ENCODE assay signal across 15 mouse cellular contexts in the genomic region with DNA sequence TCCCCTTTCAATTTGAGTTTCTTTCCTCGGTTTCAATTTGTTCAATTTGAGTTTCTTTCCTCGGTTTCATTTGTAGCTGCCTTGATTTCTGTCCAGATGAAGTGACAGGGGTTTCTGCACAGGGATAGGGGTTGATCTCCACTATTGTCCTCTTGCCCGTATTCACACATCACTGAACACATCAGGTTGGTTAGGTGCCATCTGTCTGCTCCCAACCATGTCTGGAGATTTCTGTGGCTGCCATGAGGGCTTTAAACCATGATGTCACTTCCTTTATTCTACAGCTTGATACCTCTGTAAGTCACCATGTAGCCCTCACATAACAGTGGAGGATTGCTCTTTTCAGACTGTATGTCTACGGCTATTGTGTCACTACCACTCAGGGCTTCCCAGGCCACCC. TPM values are rescaled to one million over a fixed set of nuclear protein-coding genes. Genes with fewer than 3 reads are reported as not detected.
DNase-seq lines count a peak whose midpoint lies in the region; ATAC-seq and TF ChIP-seq lines count a peak whose summit lies in the region.
"Had no signal": no experiment of that assay in that cellular context is flagged by ENCODE, and none has a peak within 500 bp of the region (broad histone marks: within the 10 kb centered on the region; RNA-seq: fewer than 3 reads in every experiment).

No protein-coding gene starts in this region.

- TF ChIP-seq EP300 in heart, adult 2 months (IDR thresholded peaks at IDR 0.05; ENCODE audit: insufficient read depth, low read depth, low read length), result no peak

- TF ChIP-seq POLR2A in heart, adult 2 months (IDR thresholded peaks at IDR 0.05; ENCODE audit: insufficient read depth, low read depth, low read length), result no peak

- H3K9me3 ChIP-seq in lung, embryonic 14.5 days (ENCODE audit: low read depth, low read length), result no peaks in the 10 kb centered on the region
- H3K9me3 ChIP-seq in forebrain, embryonic 14.5 days (replicated peaks; ENCODE audit: control insufficient read depth, low read length), result no peaks in the 10 kb centered on the region
- no peaks in the 10 kb centered on the region for H3K9me3 ChIP-seq in hindbrain, embryonic 15.5 days
- H3K9me3 ChIP-seq: G1E; liver, embryonic 15.5 days had no signal

- DNase-seq in heart, adult 2 months, result no peak
- no peak for DNase-seq in heart, postnatal 25 days (ENCODE audit: low spot score)
- no peak for DNase-seq in lung, embryonic 14.5 days
- no peak for DNase-seq in lung, postnatal 4 days
- peak; percentile 28 for DNase-seq in forebrain, embryonic 14.5 days (ENCODE audit: low spot score)
- no peak for DNase-seq in kidney, postnatal 14 days
- no peak for DNase-seq in layer of hippocampus, postnatal 14 days (ENCODE audit: low spot score in 2 of 2)
- DNase-seq: cerebellum, adult 11-12 months; gastrocnemius, postnatal 36 days; kidney, adult 9 months; lung, postnatal 14 days; thymus, postnatal 25 days had no signal

- peaks cover 9% of the 10 kb centered on the region for H3K36me3 ChIP-seq in heart, adult 2 months (ENCODE audit: control insufficient read depth, insufficient read depth, low read length)
- H3K36me3 ChIP-seq in lung, embryonic 14.5 days (ENCODE audit: insufficient read depth), result 0 out of 2 replicates have a peak, but pooled peaks cover 3% of the 10 kb centered on the region
- peaks cover 3% of the 10 kb centered on the region; the same call in 1 of the 2 replicates for H3K36me3 ChIP-seq in forebrain, embryonic 14.5 days (ENCODE audit: control insufficient read depth, insufficient read depth, low read length)
- no peaks in the 10 kb centered on the region for H3K36me3 ChIP-seq in hindbrain, embryonic 15.5 days
- H3K36me3 ChIP-seq: G1E; liver, embryonic 15.5 days had no signal

- H3K4me2 ChIP-seq in lung, embryonic 14.5 days, result no peak overlapping the region
- H3K4me2 ChIP-seq in forebrain, embryonic 14.5 days (ENCODE audit: low read length), result peak overlapping the region; percentile 20; the same call in 1 of the 2 replicates
- peak overlapping the region; percentile 83 for H3K4me2 ChIP-seq in hindbrain, embryonic 15.5 days
- H3K4me2 ChIP-seq: liver, embryonic 15.5 days had no signal

- no peak overlapping the region for H3K4me3 ChIP-seq in heart, adult 2 months
- H3K4me3 ChIP-seq in lung, embryonic 14.5 days (ENCODE audit: low read depth, low read length), result no peak overlapping the region
- H3K4me3 ChIP-seq in forebrain, embryonic 14.5 days (ENCODE audit: low read depth, low read length), result no peak overlapping the region
- H3K4me3 ChIP-seq in hindbrain, embryonic 15.5 days, result no peak overlapping the region
- H3K4me3 ChIP-seq: liver, embryonic 15.5 days had no signal

- WGBS in heart, adult 2 months, result 53% methylated on average over 4 of the region's 4 CpGs
- WGBS in lung, embryonic 14.5 days, result 72% methylated on average over 4 of the region's 4 CpGs
- 72% methylated on average over 4 of the region's 4 CpGs for WGBS in forebrain, embryonic 14.5 days
- 59% methylated on average over 4 of the region's 4 CpGs for WGBS in hindbrain, embryonic 15.5 days

- H3K9ac ChIP-seq in heart, adult 2 months (ENCODE audit: low read depth, low read length), result no peak overlapping the region
- no peak overlapping the region for H3K9ac ChIP-seq in lung, embryonic 14.5 days
- H3K9ac ChIP-seq in forebrain, embryonic 14.5 days (ENCODE audit: low read length), result no peak overlapping the region
- no peak overlapping the region for H3K9ac ChIP-seq in hindbrain, embryonic 15.5 days
- H3K9ac ChIP-seq: liver, embryonic 15.5 days had no signal

- intact Hi-C loops in heart, adult 2 months (cut with DNase I), result no loop called here
- intact Hi-C loops in heart, postnatal 25 days (cut with DNase I), result no loop called here

- ATAC-seq in lung, embryonic 14.5 days (ENCODE audit: insufficient read depth), result no peak
- no peak for ATAC-seq in forebrain, embryonic 14.5 days
- ATAC-seq in hindbrain, embryonic 15.5 days (ENCODE audit: low FRiP score, low read depth), result no peak

- peaks cover 34% of the 10 kb centered on the region for H3K4me1 ChIP-seq in heart, adult 2 months (ENCODE audit: control insufficient read depth, insufficient read depth, low read length)
- H3K4me1 ChIP-seq in lung, embryonic 14.5 days (ENCODE audit: insufficient read depth), result peaks cover 48% of the 10 kb centered on the region
- H3K4me1 ChIP-seq in forebrain, embryonic 14.5 days (ENCODE audit: control insufficient read depth, insufficient read depth, low read length), result peaks cover 39% of the 10 kb centered on the region
- peaks cover 74% of the 10 kb centered on the region for H3K4me1 ChIP-seq in hindbrain, embryonic 15.5 days (replicated peaks)

- no peaks in the 10 kb centered on the region for H3K27me3 ChIP-seq in heart, adult 2 months (ENCODE audit: control insufficient read depth, insufficient read depth, low read length)
- H3K27me3 ChIP-seq in lung, embryonic 14.5 days (ENCODE audit: insufficient read depth, low read length), result no peaks in the 10 kb centered on the region
- no peaks in the 10 kb centered on the region; the same call in 1 of the 2 replicates for H3K27me3 ChIP-seq in forebrain, embryonic 14.5 days (replicated peaks; ENCODE audit: control insufficient read depth, insufficient read depth, low read length)
- no peaks in the 10 kb centered on the region for H3K27me3 ChIP-seq in hindbrain, embryonic 15.5 days

- no peak for TF ChIP-seq CTCF in heart, adult 2 months (IDR thresholded peaks at IDR 0.05)
- no peak for TF ChIP-seq CTCF in lung, embryonic 14.5 days (IDR thresholded peaks at IDR 0.05; ENCODE audit: low read depth)

- H3K27ac ChIP-seq in heart, adult 2 months, result peak overlapping the region; percentile 3; the same call in 1 of the 2 replicates
- H3K27ac ChIP-seq in lung, embryonic 14.5 days (ENCODE audit: low read depth), result 0 out of 2 replicates have a peak overlapping the region, but pooled peaks have one; percentile 16
- no peak overlapping the region for H3K27ac ChIP-seq in forebrain, embryonic 14.5 days (ENCODE audit: low read depth, low read length)
- H3K27ac ChIP-seq in hindbrain, embryonic 15.5 days (replicated peaks), result 0 out of 2 replicates have a peak overlapping the region, but pooled peaks have one; percentile 9
- H3K27ac ChIP-seq: liver, embryonic 15.5 days had no signal

- H3K79me2 ChIP-seq in heart, adult 2 months (replicated peaks; ENCODE audit: control insufficient read depth, insufficient read depth, low read length), result peaks cover 4% of the 10 kb centered on the region

RNA-seq across cellular contexts. Expression of gene Afap1, which starts 4.0 kb away (rescaled TPM):
- 10 to 100 TPM; 18.7 to 20.6 TPM for total RNA-seq in heart, adult 2 months (2021)
- 11.5 and 13.6 TPM in 2 replicates for polyA plus RNA-seq in heart, adult 2 months (2012; rRNA removed)
- 10 to 100 TPM; 22.8 to 23.9 TPM for total RNA-seq in heart, postnatal 25 days (2021)
- 19.4 and 19.7 TPM in 2 replicates for polyA plus RNA-seq in lung, embryonic 14.5 days (2014; fragmentation: Nextera tagmentation; extraction: Ambion mirVana)
- polyA plus RNA-seq in forebrain, embryonic 14.5 days (2014; fragmentation: Nextera tagmentation; extraction: Ambion mirVana), result 36.9 and 45.8 TPM in 2 replicates
- 67.5 and 73.2 TPM in 2 replicates for polyA plus RNA-seq in hindbrain, embryonic 15.5 days (2015; fragmentation: Nextera tagmentation; extraction: Ambion mirVana)
- total RNA-seq in layer of hippocampus, postnatal 14 days (2021), result 10 to 100 TPM; 62.7 to 67.5 TPM
- polyA plus RNA-seq: G1E had no signal
